Mouse (Mus musculus) monocyte, adult 2 months (primary cell): ENCODE results near the gene B4galt5.

Experiments used
- DNase-seq, 2 experiments: peaks; one replicate each; pipeline ENCODE4 v3.0.0; 2022; ENCODE audit warnings: low spot score in 2 of 2, low read depth in 1 of 2

B4galt5 gene

DNA sequence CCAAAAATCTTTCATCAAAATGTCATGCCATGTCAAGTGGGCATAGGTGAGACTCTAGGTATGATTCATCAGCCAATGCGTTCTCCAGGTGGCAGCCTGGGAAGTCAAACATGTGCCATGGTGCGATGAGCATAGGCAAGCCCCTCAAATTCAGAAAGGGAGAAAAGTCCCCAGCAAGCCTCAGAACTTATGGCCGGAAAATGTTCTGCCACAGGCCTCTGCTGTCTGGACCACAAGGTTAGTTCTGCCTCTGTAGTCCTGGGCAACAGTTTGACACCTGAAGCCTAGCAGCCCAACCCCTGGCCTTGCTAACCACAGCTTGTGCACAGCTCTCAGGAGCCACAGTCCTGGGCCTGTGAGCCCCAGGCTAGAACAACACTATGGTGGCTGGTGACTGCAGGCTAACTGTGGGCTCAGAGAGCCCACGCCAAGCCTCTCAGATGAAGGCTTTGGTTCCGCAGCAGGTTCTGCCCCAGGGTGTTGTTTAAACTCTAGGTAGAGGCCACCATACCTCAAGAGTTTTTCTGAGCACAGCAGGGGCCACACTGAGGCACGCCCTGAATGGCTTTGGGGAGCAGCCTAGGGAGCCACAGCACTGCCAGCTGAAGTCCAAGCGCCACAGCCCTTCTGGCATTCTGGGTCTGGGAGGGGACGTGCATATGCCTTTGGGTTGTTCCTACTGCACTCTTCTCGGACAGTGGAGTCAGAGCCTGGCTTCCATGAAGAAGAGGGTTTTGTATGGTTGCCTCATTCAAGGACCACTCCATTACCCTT lies 14.5 kb upstream of the B4galt5 start:
- DNase-seq = no peak

DNA sequence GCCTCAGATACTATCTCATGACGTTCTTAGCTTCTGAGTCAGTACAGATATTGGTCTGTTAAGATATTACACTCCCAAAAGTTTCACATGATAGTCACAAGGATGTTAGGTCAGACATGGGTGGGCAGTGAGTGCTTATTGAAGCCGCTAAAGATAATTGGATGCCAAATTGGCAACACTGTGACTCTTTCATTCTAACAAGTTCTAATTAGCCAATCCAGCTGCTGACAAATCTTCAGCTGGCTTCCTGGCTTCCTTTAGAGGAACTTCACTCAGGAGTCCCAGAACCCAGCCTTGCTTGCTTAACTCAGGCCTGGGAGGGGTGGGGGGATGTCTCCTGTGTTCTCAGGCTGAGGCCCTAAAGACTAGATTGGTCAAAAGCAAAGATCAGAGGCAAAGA lies 9.5 kb upstream of the B4galt5 start:
- peak; percentile 62 to 66 for DNase-seq

DNA sequence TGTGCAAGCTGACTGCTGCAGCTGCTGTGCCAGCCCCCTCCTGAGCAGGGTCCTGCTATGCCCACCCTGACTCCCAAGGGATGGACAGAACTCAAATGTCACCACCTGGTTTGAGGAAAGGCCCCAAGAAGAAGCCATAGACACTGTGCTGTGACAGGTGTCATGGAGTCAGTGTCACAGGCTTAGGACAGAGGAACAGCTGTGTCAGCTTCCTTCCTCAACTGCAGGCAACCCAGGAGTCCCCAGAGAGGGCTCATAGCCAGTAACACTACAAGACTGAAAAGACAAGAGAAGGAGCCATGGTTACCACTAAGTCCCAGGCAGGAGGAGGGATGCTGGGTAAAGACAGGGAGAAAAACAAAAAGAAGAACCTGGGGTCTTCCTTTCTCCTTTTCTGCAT lies 7.9 kb upstream of the B4galt5 start:
- DNase-seq = no peak

DNA sequence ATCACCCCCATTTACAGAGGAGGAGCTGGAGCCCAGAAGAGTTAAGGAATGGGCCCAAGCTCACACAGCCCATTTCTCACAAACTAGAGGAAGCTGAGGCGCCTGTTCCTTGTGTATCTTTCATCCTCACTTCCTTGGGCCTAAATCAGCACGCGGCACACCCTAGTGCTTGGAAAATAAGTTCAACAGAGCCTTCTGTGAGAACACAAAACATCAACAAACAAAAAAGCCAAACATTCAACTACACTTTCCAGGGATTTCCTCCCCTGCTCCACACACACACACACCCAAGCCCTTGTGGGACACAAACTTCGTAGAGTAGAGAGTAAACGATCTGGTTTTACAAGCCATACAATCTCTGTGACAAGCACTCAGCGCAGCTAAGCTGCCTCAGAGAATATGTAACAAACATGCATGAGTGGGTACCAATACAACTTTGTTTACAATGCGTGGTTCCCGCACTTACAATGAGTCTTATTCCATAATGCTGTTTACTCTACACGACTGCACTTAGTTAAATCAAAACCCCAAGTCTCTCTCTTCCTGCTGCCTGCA lies 5.7 kb upstream of the B4galt5 start:
- no peak for DNase-seq

DNA sequence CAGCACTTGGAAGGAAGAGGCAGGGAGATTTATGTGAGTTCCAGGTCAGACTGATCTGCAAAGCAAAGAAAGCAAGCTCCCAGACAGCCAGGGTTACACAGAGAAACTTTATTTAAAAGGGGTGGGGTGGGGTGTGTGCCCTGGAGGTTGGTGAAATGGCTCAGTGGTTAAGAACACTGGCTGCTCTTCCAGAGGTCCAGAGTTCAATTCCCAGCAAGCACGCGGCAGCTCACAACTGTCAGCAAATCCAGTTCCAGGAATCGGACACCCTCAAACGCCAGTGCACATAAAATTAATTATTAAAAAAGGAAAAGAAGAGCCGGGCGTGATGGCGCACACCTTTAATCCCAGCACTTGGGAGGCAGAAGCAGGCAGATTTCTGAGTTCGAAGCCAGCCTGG lies 5.1 kb upstream of the B4galt5 start:
- no peak for DNase-seq

DNA sequence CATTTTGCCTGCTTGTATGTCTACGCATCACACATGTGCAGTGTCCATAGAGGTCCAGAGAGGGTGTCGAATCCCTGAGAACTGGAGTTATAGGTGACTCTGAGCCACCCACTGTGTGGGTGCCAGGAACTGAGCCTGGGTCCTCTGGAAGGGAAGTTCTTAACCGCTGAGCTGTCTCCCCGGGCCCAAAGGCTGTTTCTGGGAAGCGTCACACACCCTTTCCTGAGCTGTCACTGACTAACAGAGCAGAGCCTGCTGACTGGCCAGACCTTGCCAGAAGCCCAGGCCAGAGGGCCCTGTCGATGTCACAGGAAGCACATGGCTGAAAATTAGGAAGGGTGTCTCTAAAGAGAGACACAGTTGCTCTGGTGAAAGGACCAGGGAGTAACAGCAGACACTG lies 3.5 kb upstream of the B4galt5 start:
- peak in 1 of 2 experiments; percentile 58 for DNase-seq

DNA sequence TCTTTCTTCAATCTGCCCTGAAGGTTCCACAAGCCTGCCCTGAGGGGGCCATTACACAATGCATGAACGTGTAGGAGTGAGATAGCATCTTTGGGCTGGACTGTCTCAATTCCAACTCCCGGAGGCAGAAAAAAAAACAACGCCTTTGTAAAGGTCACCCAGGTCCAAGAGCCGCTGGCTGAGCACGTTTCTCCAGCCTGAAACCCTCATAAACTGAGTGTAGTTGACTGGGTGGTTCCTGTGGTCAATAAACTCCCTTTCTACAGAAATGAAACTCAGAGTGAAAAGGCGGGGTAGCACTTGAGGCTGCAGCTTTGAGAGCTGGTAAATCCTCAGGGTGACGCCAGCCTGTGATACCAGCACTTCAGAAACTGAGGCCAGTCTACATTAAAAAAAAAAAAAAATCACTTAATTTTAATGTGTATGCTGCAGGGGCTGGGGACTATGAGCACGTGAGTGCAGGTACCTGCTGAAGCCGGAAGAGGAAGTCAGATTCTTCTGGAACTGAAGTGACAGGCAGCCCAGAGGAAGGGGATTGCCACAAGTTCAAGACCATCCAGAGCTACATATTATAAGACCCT lies 2.5 kb upstream of the B4galt5 start:
- DNase-seq = peak; percentile 54 to 72

DNA sequence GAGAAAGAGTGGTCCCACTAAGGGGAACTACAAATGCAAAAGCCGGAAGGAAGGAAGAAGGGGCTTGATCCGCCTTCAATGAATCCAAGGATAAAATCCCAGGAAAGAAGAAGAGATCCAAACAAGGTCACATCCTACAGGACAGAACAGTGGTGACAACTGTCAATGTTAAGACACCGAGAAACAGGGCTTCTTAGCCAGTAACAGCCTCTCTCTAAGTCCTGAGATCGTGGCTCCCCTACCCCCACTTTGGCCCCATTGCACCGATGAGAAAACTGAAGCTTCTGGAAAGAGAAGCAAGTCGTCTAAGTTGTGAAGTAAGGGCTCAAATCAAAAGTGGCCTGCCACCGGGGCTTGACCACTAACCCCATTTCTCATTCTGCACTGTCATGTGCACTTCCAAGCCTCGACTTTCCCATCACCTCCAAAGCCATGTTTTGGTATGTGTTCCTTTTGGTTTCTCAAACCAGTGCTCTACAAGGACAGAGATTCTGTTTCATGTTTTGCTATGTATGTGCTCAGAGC lies 1.2 kb upstream of the B4galt5 start:
- DNase-seq = no peak

DNA sequence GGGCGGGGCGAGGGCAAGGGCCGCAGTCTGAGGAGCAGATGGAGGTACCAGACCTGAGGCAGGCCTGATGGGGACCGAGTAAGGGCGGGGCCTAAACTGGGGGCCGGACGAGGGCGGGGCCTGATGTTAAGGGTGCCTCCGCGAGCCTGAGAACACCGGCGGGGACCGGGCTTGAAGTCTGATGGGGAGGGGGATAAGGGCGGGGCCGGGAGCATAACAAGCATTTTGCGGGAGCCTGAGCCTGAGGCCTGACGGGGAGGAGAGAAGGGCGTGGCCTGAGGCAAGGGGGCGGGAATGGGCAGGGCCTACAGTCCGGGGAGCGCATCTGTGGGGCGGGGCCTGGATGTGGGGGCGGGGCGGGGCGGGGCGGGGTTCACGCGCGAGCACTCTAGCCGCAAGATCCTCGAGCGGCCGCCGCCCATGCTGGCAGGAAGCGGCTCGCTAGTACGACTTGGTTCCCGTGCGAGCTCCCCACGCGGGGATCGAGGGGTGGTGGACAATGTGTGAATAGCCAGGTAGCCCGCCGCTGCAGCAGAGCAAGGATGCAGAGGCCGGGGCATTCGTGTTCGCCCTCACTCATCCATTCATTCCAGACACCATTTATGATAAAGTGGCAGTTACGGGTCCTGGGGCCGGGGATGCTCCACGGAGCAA lies 427 bp upstream of the B4galt5 start:
- DNase-seq = peak; percentile 82 to 95

DNA sequence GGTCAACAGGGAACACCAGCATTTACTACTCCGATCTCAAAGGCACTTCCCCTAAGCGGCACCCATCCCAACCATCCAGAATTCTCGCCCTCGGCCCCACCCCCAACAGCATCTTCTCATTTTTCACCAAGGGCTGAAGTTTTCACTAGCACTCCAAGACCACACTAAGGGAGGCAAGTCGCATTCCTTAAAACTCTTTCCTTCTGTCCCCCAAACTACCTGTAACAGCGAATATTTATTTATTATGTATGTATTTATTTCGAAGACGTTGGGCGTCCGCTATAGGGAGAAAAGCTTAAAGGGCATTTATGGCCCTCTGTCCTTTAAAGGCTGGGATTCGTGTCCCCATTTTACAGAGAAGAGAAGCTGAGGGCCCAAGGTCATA lies 1.0 kb downstream of the B4galt5 start:
- peak in 1 of 2 experiments; percentile 50 for DNase-seq

DNA sequence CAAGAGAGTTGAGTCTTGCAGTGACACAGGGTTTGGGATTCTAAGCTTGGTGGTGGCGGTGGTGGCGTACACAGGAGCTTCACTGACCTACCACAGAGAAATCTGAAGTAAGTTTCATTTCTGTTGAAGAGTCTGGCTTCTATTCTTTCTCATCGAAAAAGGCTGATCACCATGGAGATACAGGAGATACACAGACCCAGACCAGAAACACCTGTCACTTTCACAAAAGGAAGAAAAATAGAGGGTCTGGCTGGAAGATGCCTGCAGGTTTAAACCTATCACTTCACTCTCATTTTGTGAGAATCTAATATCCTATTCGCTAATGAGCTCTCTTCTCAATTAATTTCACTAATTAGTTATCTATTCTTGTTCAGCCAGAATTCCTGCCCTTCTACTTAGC lies 1.6 kb downstream of the B4galt5 start:
- no peak for DNase-seq

DNA sequence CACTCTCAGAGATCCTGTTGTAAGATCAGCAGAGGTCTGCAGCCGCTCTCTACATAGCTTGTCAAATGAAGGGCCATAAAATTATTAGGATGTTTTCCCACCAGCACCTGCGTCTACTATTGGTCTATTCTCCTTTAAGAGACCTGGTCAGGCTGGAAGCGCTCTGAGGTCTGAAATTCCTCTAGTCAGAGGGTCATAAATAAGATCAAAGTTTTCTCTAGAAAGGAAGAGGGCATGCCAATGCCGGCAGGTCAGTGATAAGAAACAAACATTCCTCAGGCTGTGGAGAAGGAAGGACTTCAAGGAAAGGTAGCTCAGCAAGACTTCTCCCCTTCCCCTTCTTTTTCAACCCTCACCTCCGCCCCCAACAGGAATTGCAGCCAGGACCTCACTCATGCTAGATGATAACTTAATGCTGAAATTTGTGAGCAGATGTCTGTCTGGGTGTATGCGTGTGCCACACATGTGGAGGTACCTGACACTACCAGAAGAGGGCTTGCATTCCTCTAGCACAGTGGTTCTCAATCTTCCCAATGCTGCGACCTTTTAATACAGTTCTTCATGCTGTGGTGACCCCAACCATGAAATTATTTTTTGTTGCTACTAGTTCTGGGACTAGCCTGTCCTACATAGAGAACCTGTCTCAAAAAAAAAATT lies 3.3 kb downstream of the B4galt5 start:
- DNase-seq = no peak

DNA sequence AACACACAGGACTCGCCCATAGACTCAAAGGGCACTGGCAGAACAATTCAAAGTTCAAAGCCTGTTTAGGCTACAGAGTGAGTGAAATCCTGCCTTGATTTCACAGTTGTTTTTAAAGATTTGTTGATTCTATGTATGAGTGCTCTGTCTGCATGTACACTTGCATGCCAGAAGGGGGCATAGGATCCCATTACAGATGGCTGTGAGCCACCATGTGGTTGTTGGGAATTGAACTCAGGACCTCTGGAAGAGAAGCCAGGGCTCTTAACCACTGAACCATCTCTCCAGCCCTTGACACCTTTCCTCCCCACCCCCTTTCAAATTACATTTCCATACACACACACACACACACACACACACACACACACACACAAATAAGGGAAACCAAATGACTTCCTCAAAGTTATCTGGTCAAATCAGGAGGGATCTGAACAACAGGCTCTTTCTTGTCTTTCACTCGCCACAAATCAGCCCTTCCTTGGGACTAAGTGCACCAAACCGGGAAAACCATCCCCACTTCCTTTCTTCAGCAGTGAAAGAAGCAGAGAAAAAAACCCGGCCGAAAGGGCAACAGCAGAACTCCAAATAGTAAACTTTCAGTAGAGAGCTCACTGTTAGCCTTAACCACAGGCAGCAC lies 4.0 kb downstream of the B4galt5 start:
- peak in 1 of 2 experiments; percentile 23 for DNase-seq

DNA sequence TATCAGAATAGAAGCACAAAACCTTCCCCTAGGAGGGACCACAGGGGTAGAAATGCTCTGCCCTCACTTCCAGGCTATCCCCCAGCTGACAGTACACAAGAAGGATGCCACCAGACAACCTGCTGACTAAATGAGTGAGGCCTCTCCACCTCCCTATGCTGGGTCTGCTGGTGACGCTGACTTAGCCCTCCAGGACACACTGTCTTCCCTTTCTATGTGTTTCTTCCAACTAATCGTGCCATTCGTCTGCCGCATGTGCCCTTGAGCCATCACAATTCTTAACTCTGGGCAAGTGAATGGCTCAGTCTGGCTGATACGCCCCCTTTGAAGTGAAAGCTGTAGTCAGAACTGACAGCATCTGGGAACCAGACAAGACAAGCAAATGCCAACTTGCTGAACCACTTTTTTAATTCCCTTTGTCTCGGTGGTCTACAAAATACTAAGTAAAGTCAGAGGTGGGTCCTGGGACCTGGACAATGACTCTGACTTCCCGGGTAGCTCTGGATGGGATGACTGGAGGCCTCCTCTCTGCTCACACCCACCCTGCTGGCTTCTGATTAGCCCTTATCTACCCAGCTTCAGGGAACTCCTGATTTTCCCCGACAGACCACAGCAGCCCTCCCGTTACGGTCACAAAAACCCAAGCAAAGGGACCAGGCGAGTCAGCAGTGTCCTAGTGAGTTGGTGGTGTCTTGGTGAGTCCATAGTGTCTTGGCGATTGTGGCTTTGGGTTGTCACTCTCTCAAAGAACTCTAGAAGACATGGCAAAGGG lies 5.4 kb downstream of the B4galt5 start:
- DNase-seq = no peak

DNA sequence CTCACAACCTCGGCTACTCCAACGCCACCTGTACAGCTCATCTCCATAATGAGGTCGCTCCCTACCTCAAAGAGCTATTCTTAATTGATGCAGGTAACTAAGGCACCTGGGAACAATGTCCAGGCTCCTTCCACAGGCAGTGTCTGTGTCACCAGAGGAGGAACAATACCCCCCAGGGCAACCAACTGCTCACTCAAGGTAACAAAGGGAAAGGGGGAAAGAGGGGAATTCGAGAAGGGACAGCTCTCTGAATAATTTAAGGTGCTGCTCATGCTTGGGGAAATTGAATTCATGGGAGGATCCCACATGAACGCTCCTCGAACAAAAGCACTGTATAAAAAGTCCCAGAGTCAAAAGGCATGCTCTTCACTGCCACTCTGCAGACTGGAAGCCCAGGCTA lies 6.1 kb downstream of the B4galt5 start:
- DNase-seq = no peak

DNA sequence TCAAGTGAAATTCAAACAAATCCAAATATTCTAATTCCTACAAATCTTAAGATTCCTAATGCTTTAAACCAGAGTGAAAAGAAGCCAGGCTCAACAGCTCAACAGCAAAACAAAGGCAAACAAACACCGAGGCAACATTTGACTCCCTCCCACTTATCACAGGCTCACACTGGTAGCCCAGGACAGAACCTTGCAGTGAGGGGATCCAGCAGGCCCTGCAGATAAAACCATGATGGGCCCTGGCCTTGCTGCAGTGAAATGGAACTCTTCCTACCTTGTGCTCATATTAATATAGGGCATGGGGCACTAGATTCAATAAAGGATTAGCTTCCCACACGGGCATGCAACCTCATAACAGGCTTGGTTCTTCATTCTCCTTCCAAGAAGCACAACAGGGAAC lies 11.4 kb downstream of the B4galt5 start:
- no peak for DNase-seq

DNA sequence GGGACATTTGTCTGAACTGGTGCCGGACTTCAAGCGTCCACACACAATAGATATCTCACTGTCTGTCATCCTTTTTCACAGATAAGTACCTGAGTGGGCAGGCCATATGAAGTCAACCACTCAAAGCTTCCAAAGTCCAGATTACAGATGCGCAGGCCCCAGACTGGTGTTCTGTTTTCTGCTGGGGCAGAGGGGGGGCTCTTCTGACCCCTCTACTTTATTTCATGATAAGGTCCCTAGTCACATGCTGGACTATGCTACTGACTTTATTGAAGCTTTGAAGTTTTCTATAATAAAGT lies 11.8 kb downstream of the B4galt5 start:
- no peak for DNase-seq

DNA sequence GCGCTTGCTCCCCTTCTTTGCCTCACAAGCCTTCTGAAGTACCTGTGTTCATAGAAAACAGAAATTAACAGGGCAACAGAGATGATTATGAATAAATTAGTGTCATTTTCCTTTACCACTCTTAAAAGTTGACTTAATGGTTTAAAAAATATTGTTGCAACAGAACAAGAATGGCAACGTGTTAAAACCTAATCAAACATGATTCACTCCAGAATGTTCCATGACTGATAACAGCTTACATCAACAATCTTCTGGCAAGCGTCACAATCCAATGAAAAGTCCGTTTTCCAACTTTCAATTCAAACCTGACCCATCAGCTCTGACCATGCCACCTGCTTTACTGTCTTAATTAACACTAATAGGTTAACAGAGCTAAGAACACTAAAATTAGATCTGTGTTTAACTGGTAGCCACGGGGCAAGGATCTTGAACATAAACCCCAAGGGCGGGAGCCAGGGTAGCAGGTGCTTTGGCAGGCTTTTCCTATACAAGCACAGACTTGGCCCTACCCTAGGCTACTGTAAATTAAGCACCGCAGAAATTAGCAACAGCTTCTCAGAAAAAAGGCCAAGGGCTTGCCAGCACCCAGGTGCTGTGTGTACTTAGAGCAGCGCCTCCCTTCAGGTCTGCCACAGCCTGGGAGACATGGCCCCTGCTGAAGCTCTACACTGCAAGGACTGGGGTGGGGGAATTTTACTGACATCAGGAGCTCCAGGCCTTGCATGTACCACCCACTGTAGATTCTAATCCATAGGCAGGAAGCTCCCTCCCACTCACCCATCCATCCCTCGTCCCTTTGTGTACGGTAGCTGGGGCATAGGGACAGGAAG lies 12.4 kb downstream of the B4galt5 start:
- DNase-seq = no peak

DNA sequence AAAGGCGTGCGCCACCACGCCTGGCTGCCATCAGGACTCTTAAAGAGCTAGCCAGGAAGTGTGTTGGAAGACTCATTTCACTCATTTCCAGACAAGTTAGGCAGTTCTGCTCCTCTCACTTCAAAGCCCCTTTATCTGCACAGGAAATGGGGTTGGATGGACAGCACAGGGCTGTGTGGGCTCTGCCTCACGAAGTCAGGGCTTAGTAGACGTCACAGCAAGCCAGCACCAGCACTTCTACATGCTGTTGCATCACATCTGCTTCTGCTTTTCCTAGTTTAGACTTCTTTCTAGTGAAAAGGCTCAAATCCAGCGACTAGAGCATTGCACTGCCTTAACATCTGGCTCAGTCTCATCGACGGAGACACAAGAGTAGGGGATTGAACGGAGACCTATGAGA lies 13.9 kb downstream of the B4galt5 start:
- peak in 1 of 2 experiments; percentile 29 for DNase-seq

DNA sequence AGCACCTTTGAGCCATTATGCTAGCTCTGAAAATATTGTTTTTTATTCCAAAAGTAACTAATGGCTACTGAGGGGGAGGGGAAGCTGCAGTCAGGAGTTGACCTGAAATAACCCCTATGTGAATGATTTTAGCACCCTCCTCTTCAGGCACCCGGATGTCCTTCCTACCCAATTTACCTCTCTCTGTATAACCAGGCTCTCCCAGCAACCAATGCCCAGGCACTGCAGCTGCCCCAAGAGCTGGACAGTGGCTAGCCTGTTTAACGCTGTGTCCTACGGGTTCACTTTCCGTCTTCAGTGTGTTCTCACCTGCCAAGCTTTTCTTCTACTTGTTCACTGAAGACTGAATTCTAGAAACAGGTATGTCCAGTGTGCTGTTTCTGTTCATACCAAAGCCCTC lies 14.7 kb downstream of the B4galt5 start:
- DNase-seq = no peak
